Mouse (Mus musculus) olfactory bulb, adult 2 months (tissue): ENCODE results near the gene Eif4a2.

Experiments used
- CTCF ChIP-seq: fragments of 200-500 bp; IDR thresholded peaks from 2 replicates; pipeline ENCODE4 v1.5.1; 2012; ENCODE audit warnings: low read depth, mild to moderate bottlenecking, low read length, moderate library complexity; ENCODE audit not compliant: insufficient read depth
- POLR2A ChIP-seq: fragments of 200-500 bp; IDR thresholded peaks from 2 replicates; pipeline ENCODE4 v1.6.1; 2012; ENCODE audit warnings: mild to moderate bottlenecking, low read depth, low read length, moderate library complexity; ENCODE audit not compliant: insufficient read depth

GRCm38 (mm10) chr16:23112348-23112747 is 5.1 kb downstream of the Eif4a2 start:
- TF ChIP-seq CTCF (no peak), POLR2A (no peak)
